Mouse (Mus musculus) heart, postnatal 0 days (tissue): ENCODE data around the gene Mapk14.

Experiments used
- CTCF ChIP-seq: IDR thresholded peaks from 2 replicates; pipeline ENCODE4 v1.5.1; 2016; ENCODE audit warnings: antibody characterized with exemption, control low read depth, low read depth
- EP300 ChIP-seq: IDR thresholded peaks from 2 replicates; pipeline ENCODE4 v1.6.1; 2016; ENCODE audit warnings: antibody characterized with exemption, low read depth

GRCm38 (mm10) chr17:28787507-28787906 lies 96.4 kb downstream of the Mapk14 start:
- TF ChIP-seq CTCF = no peak
- no peak for TF ChIP-seq EP300
